Mouse (Mus musculus) cerebellum, postnatal 36 days (tissue): ENCODE data around the gene Unc45a.
A peak's percentile ranks its signal among the peaks of the same experiment; 100 is the strongest.

ENCODE experiments used
- DNase-seq, 2 experiments: peaks; one replicate each; pipeline ENCODE4 v3.0.0; 2021 to 2022; ENCODE audit warnings: mixed read lengths in 2 of 2

The Unc45a gene

GRCm38 (mm10) chr7:80324043-80324815 is 16.6 kb downstream of the Unc45a start, which contains the start of gene Rccd1:
TSS of gene Rccd1 (minus strand) at chr7:80324454.
- peak; percentile 97 to 98 for DNase-seq

DNA sequence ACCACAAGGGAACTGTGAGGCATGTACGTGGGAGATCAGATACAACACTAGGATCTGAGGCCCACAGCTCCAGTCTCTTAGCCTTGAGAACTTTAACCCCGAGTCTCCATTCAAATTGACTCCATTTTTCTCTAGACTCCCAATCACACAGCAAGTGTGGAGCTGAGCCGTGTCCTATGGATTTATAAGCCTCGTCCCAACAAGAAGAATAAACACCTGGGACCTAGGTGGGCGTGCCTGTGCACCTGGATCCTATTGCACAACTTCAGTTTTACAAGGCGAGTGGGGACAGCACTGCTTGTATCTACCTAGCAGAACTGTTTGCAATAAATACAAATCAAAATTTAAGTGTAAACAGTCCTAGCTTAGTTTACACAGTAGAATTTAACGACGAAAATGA is 17.5 kb downstream of the Unc45a start:
- DNase-seq, result no peak

DNA sequence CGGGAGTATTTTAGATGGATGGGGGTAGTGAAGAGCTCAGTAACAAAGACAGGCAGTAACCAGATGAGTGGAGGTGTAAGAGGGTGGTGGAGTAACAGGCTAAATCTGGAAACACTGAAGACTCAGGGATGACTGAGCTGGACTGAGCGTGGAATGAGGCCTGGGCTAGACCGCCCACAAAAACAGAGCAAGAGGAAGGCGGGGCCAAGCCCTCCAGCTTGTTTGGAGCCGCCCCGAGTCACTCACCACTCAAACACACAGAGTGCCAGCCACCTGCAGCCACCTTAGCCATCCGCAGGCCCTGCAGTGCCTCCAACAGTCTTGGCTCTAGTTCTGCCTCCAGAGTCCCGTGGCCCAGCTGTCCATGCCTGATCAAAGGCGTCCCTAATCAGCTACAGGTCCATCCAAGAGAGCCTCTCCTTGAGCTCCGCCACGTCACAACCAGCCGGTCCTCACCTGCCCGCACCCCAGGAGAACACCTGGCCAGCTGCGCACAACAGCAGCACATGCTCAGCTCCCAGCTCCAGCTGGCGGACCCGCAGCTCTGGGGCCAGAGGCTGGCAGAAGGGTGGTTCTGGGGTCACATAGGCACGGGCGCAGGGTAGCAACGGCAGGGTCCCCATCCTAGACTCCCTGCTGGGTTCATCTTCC is 20.8 kb downstream of the Unc45a start:
- DNase-seq, result no peak

- no peak for DNase-seq
Observed at GRCm38 (mm10) chr7:80318670-80319069, 22.1 kb downstream of the Unc45a start.

DNA sequence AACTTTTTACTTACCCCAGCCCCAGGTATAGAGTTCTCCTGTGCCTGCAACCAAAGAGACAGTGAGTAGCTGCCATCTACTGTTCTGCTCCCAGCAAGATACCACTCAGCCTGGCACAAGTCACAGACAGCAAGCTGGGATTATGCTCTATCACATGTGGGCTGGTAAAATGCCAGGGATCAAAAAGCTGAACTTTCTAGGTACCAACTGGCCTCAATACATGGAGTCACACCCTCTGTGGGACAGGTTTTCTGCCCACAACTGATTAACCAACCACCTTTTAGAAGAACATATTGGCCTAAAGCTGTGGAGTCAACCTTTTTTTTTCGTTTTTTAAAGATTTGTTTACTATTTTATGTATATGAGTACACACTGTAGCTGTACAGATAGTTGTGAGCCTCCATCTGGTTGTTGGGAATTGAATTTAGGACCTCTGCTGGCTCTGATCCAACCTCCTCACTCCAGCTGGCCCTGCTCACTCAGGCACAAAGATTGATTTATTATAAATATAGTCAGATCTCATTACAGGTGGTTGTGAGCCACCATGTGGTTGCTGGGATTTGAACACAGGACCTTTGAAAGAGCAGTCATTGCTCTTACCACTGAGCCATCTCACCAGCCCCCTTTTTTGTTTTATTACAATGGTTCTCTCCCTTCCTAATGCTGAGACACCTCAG is 23.2 kb downstream of the Unc45a start:
- no peak for DNase-seq

DNA sequence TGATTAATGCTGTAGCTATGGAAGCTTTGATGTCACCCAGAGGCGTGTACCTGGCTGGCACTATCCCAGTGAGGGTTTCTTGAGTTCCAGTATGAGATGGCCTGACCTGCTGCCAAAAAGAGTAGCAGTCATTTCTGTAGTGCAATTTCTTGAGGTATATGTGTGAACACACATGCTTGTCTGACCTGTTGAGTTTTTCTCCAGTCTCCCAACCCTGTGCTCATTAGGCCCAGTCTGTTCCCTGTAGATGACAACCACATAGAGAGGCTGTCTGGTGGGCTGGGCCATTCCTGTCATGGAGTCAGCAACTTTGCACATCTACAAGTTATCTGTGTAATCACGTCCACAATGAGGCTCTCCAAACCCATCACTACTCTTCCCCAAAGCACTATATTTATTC is 25.1 kb downstream of the Unc45a start:
- DNase-seq, result no peak

- DNase-seq, result no peak
Observed at GRCm38 (mm10) chr7:80310771-80311170, 30.0 kb downstream of the Unc45a start.

DNA sequence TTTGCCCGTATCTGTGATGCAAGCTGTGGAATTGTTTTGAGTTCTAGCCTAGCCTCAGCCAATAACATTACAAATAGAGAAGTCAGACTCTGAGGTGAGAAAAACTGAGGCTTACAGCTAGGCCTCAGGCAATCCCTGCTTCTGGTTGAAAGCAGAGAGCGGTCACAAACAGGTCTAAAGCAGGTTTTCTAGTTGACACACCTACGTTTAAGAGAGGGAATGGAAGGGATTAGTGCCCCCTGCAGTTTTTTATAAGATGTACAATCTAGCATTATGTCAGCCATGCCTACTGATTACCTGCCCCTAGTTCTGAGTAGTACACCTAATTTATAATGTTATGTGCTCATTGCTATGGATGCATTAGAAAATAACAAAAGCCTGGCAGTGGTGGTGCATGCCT is 33.0 kb downstream of the Unc45a start:
- DNase-seq, result no peak

- DNase-seq, result no peak
Observed at GRCm38 (mm10) chr7:80301522-80301921, 39.3 kb downstream of the Unc45a start.

- no peak for DNase-seq
Observed at GRCm38 (mm10) chr7:80299568-80299967, 41.2 kb downstream of the Unc45a start.

- no peak for DNase-seq
Observed at GRCm38 (mm10) chr7:80298754-80299153, 42.1 kb downstream of the Unc45a start.

GRCm38 (mm10) chr7:80297041-80297440 is 43.8 kb downstream of the Unc45a start:
- no peak for DNase-seq

GRCm38 (mm10) chr7:80296462-80296861 is 44.3 kb downstream of the Unc45a start:
- no peak for DNase-seq

- no peak for DNase-seq
Observed at GRCm38 (mm10) chr7:80294764-80295648, 45.8 kb downstream of the Unc45a start.

- DNase-seq, result peak; percentile 98 to 99
Observed at GRCm38 (mm10) chr7:80294062-80294763, 46.6 kb downstream of the Unc45a start, which contains the start of gene Prc1. TSS of gene Prc1 (plus strand) at chr7:80294450.

GRCm38 (mm10) chr7:80287736-80288135 is 53.1 kb downstream of the Unc45a start:
- no peak for DNase-seq

GRCm38 (mm10) chr7:80285725-80286124 is 55.1 kb downstream of the Unc45a start:
- no peak for DNase-seq

DNA sequence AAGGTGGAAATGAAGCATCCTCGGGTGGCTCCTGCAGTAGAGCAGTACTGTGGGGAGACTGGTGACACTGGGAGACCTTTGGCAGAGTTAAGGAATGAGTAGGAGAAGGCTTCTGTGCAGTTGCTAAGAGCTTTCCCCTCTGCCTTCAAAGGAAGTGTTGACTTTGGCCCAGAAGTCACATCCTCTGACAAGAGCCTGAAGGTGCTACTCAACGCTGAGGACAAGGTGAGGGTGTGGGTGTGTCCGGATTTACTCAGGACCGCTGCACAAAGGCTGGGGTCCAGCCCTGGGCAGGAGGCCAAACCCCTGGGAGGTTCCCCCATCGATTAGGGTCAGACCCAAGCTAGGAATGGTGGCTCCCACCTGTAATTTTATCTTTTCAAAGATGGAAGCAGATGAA is 56.4 kb downstream of the Unc45a start:
- DNase-seq, result no peak

- no peak for DNase-seq
Observed at GRCm38 (mm10) chr7:80283226-80283918, 57.4 kb downstream of the Unc45a start.

DNA sequence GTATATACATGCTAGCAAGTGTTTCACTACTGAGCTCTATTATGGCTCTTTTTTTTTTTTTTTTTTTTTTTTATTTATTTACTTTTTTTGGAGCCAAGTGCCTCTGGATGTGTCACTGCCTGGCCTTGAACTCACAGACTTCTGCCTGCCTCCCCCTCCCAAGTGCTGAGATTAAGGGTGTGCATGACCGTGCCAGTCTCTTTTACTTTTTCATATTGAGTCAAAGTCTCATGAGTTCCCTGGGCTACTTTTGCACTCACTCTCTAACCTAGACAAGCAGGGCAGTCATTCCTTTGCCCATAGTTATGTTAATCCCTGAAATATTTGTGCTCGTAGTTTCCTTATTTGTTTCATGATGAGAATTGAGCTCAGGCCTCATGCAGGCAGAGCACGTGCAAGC is 59.2 kb downstream of the Unc45a start:
- DNase-seq, result no peak

DNA sequence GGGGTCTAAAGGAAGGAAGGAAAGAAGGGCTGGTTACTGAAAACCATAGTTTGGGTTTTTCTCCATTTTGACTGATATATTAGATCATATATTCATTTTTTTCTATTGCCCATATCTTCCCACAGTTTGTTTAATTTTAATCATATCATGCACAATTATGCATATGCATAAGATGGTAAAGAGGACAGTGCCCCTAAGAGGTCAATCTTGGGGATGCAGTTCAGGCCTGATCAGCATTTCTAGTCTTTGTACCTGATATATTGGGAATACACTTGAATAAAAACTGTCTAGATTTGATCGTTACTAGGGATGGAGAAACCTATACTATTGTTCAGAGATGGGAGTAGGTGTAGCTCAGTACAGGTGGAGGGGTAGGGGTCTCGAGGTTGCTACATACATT is 59.8 kb downstream of the Unc45a start:
- no peak for DNase-seq
